Mouse (Mus musculus): ENCODE results near the gene Mettl27. TPM values are rescaled to one million over a fixed set of nuclear protein-coding genes. Genes with fewer than 3 reads are reported as not detected.
"Not testable (repeated sequence)": the region's sequence is repeated elsewhere in the genome, so short reads cannot be mapped to it uniquely, and the experiment has no call there.

Mettl27 gene
- polyA plus RNA-seq, 1 experiment from 2014 or later, result 26.1 TPM

DNA sequence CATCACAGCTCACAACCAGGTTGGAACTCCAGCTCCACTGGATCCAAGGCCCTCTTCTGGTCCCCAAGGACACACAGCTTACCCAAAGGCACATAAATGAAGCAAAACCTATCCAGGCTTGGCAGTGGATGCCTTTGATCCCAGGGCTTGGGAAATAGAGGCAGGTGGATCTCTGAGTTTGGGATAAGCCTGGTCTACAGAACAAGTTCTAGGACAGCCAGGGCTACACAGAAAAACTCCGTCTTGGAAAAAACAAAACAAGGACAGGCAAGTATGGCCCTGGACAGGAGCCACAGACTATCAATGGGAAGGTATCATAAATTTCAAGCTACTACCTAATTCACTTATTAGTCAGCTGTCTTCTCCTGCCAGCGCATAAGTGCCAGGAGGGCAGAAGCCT, 29.4 kb downstream of the Mettl27 start:
- ATAC-seq (replicated peaks; ENCODE audit: low FRiP score), result no peak
- H3K4me1 ChIP-seq, result peaks cover 21% of the 10 kb centered on the region
- WGBS, result 93% methylated on average over 2 of the region's 2 CpGs

DNA sequence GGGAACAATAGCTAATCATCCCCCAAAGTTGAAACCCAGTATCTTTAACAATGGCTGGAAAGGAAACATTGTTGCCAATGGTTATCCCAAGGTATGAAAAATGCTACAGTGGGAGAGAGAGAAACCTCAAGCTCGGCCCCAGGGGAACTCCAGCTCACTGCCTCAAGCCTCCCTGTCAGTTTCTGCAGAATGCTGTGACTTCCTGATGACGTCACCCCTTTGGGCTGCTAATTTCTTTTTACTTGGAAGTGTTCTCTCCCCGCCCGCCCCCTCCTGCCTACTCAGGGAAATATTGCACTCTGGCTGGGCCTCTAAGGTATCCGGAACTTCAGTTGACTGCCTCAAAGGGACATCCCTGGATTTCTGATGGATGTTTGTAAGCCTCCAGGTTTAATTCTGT, 31.4 kb downstream of the Mettl27 start:
- no peak for ATAC-seq (replicated peaks; ENCODE audit: low FRiP score)
- Histone ChIP-seq H3K27ac (no peak overlapping the region), H3K4me3 (replicated peaks) (no peak overlapping the region), H3K4me1 (peaks cover 33% of the 10 kb centered on the region), H3K36me3 (no peaks in the 10 kb centered on the region), H3K9ac (no peak overlapping the region), H3K9me3 (replicated peaks) (no peaks in the 10 kb centered on the region), H3K27me3 (0 out of 2 replicates have a peak, but pooled peaks cover 6% of the 10 kb centered on the region), H3K4me2 (no peak overlapping the region)
- 17% methylated on average over 5 of the region's 5 CpGs for WGBS

More for the DNA sequence above, 29.4 kb downstream of the Mettl27 start:
- Histone ChIP-seq H3K4me3 (replicated peaks) (no peak overlapping the region), H3K27me3 (no peaks in the 10 kb centered on the region), H3K36me3 (no peaks in the 10 kb centered on the region), H3K4me2 (no peak overlapping the region), H3K9ac (no peak overlapping the region), H3K9me3 (replicated peaks) (no peaks in the 10 kb centered on the region), H3K27ac (0 out of 2 replicates have a peak overlapping the region, but pooled peaks have one; percentile 3)

DNA sequence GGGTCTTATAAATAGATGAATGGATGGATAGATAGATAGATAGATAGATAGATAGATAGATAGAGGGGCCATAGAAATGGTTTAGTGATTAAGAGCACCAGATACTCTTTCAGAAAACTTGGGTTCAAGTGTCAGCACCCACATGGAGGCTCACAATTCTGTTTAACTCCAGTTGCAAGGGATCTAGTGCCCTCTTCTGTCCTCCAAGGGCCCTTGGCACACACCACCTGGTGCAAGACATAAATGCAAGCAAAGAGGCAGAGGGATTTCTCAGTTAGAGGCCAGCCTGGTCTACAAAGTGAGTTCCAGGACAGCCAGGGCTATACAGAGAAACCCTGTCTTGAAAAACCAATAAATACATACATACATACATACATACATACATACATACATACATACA, 32.5 kb downstream of the Mettl27 start:
- not testable (repeated sequence) for H3K9me3 ChIP-seq (replicated peaks); H3K4me2 ChIP-seq; H3K27ac ChIP-seq; ATAC-seq (replicated peaks; ENCODE audit: low FRiP score); H3K4me3 ChIP-seq (replicated peaks); H3K36me3 ChIP-seq; H3K9ac ChIP-seq; H3K27me3 ChIP-seq
- peaks cover 33% of the 10 kb centered on the region for H3K4me1 ChIP-seq

DNA sequence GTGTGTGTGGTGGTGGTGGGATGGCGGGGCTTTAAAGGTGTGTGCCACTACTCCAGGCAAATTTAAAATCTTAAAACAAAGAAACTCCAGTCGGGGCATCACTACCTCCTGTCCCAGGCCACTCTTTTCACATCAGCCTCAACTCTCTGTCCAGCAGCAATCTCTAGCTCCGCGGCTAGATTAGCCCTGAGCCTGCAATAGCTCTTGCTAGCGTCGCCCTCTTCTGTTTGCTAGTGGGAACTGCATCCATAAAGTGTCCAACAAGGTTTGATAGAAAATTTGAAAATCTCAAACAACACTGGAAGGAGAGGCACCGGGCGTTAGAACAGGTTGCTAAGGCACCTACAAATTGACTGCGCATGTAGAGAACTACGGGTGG, 33.3 kb downstream of the Mettl27 start:
- Histone ChIP-seq H3K9ac (no peak overlapping the region), H3K4me3 (replicated peaks) (peak overlapping the region; percentile 34), H3K27ac (peak overlapping the region; percentile 69), H3K4me2 (peak overlapping the region; percentile 62), H3K9me3 (replicated peaks) (no peaks in the 10 kb centered on the region), H3K36me3 (no peaks in the 10 kb centered on the region), H3K4me1 (peaks cover 33% of the 10 kb centered on the region), H3K27me3 (0 out of 2 replicates have a peak, but pooled peaks cover 6% of the 10 kb centered on the region)
- WGBS, result 5% methylated on average over 10 of the region's 10 CpGs
- no peak for ATAC-seq (replicated peaks; ENCODE audit: low FRiP score)

DNA sequence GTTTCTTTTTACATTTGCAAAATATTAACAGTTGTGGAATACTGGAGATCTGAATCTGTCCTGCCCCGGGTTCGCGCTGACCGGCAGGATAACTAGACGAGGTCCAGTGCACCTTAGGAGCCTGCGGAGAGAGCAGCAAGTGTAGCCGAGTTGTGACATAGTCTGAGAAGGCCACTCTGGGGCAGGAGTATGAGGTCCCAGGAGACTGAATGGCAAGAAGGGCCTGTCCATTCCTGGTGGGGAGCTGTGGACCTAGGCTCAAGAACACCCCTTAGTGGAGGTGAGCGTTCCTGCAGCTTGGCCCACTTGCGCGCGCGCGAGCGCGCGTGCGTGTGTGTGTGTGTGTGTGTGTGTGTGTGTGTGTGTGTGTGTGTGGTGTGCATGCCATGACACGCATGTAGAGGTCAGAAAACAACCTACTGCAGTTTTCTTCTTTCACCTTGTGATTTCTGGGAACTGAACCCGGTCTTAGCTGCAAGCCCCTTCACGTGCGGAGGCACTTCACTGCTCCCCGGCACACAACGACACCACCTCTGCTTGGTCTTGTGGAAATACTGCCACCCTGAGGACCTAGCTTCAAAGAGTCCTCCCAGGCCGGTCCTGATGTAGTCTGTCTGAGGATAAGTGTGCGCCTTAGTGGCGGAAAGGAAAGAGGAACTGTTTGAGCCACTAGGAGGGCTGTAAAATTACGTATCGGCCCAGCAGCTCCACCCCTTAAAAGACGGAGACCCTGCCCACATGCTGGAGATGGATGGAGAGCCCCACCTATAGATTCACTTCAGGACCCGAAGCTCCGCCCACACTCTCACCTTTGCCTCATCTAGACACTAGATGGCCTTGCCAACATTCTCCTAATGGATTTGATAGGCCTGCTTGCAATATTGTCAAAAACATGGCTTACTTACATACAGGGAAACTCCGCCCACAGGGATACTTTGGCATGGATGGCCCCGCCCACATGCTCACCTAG, 34.0 kb downstream of the Mettl27 start:
- H3K4me2 ChIP-seq, result peak overlapping the region; percentile 62
- WGBS, result 5% methylated on average over 33 of the region's 33 CpGs

DNA sequence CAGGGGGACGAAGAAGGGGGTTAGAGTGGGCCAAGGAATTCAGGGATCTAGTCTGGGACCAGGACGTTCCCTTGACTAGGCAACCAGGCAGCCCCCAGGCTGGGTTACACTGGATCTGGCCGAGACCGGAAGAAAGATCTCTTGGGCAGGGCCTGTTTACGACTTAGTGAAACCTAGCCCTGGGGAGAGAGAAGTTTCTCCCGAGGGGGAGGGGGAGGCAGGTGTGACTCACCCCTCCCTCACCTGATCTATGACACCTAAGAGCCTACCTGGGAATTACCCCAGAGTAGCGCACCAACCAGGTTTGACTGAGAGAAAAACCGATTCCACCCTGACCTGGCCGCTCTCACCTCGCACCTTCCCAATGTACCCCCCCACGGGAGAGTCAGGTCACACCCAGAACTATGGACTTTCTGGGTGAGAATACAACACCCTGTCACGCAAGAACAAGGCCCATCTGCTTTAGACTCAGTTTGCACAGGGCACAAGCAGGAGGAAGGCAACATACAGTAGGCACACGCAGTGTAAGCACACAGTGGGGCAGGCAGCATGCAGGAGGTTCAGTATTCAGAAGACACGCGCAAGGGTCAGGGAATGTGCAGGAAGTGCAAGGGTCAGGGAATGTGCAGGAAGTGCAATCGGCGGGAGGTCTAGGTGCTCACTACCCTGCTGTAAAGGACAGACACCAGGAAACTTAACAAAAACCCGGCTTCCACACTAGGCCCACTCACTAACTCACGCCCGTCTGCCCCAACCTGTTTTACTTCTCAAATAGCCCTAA, 35.2 kb downstream of the Mettl27 start:
- no peaks in the 10 kb centered on the region for H3K36me3 ChIP-seq

More for the DNA sequence above, 34.0 kb downstream of the Mettl27 start:
- Histone ChIP-seq H3K36me3 (no peaks in the 10 kb centered on the region), H3K4me3 (replicated peaks) (peak overlapping the region; percentile 34), H3K9me3 (replicated peaks) (no peaks in the 10 kb centered on the region), H3K9ac (peak overlapping the region; percentile 12; the same call in 1 of the 2 replicates), H3K27ac (peak overlapping the region; percentile 75), H3K27me3 (0 out of 2 replicates have a peak, but pooled peaks cover 6% of the 10 kb centered on the region), H3K4me1 (peaks cover 26% of the 10 kb centered on the region)
- peak; percentile 73 for ATAC-seq (replicated peaks; ENCODE audit: low FRiP score)

DNA sequence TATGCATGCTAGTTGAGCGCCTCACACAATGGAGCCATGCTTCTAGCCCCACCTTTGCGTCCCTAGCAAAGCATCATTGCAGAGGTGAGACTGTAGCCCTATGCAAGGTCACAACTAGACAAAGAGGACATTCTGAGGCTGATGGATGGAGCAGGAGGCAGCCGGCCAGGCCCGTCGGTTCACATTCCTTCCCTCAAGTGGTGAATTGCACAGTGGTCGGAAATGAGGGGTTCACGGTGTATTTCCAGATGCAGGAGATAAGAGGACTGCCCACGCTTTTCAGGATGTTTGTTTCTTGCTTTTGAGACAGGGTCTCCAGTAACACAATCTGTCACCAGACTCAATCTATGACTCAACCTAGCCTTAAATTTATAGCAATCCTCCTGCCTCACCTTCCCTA, 38.5 kb downstream of the Mettl27 start:
- Histone ChIP-seq H3K27me3 (0 out of 2 replicates have a peak, but pooled peaks cover 6% of the 10 kb centered on the region), H3K4me1 (peaks cover 20% of the 10 kb centered on the region), H3K9me3 (replicated peaks) (no peaks in the 10 kb centered on the region), H3K27ac (no peak overlapping the region), H3K36me3 (no peaks in the 10 kb centered on the region), H3K4me2 (no peak overlapping the region), H3K9ac (no peak overlapping the region), H3K4me3 (replicated peaks) (no peak overlapping the region)
- 62% methylated on average over 8 of the region's 8 CpGs for WGBS
- ATAC-seq (replicated peaks; ENCODE audit: low FRiP score), result no peak

More for the DNA sequence above, 35.2 kb downstream of the Mettl27 start:
- H3K9me3 ChIP-seq (replicated peaks), result no peaks in the 10 kb centered on the region
- peaks cover 22% of the 10 kb centered on the region for H3K4me1 ChIP-seq
- 58% methylated on average over 20 of the region's 20 CpGs for WGBS
- H3K9ac ChIP-seq, result no peak overlapping the region
- H3K27me3 ChIP-seq, result 0 out of 2 replicates have a peak, but pooled peaks cover 6% of the 10 kb centered on the region
- H3K27ac ChIP-seq, result peak overlapping the region; percentile 75
- no peak overlapping the region for H3K4me3 ChIP-seq (replicated peaks)
- no peak overlapping the region for H3K4me2 ChIP-seq
- ATAC-seq (replicated peaks; ENCODE audit: low FRiP score), result 0 out of 2 replicates have a peak, but pooled peaks have one; percentile 34

DNA sequence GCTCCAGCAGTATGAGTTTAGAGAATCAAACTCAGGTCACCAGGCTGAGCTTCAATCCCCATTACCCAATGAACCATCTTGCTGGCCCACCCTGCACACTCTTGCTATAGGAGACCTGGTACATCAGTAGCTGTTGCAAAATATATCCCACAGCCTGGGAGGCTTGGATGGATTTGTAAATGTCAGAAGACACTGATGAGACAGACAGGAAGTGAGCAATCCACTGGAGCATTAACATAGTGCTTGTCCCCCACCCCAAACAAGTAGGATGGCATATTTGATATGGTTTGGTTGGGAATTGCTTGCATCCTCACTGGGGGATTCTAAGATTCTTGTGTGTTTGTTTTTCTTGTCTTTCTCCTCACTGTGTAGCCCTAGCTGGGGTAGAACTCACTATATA, 40.9 kb downstream of the Mettl27 start:
- H3K27ac ChIP-seq, result no peak overlapping the region
- no peaks in the 10 kb centered on the region for H3K9me3 ChIP-seq (replicated peaks)
- no peak overlapping the region for H3K4me2 ChIP-seq
- no peak overlapping the region for H3K4me3 ChIP-seq (replicated peaks)
- H3K36me3 ChIP-seq, result no peaks in the 10 kb centered on the region
- H3K27me3 ChIP-seq, result no peaks in the 10 kb centered on the region
- no peaks in the 10 kb centered on the region; the same call in 1 of the 2 replicates for H3K4me1 ChIP-seq
- no peak overlapping the region for H3K9ac ChIP-seq
- no peak for ATAC-seq (replicated peaks; ENCODE audit: low FRiP score)

GRCm38 (mm10) chr5:134973526-134973925, 41.4 kb downstream of the Mettl27 start:
- 84% methylated on average over 7 of the region's 7 CpGs for WGBS
- no peaks in the 10 kb centered on the region for H3K4me1 ChIP-seq
- H3K27ac ChIP-seq, result peak overlapping the region; percentile 64; the same call in 1 of the 2 replicates
- ATAC-seq (replicated peaks; ENCODE audit: low FRiP score), result no peak
- H3K36me3 ChIP-seq, result no peaks in the 10 kb centered on the region
- H3K9ac ChIP-seq, result no peak overlapping the region
- H3K27me3 ChIP-seq, result no peaks in the 10 kb centered on the region
- no peaks in the 10 kb centered on the region for H3K9me3 ChIP-seq (replicated peaks)
- H3K4me2 ChIP-seq, result no peak overlapping the region
- H3K4me3 ChIP-seq (replicated peaks), result no peak overlapping the region

GRCm38 (mm10) chr5:134974294-134974693, 42.1 kb downstream of the Mettl27 start:
- Histone ChIP-seq H3K27me3 (no peaks in the 10 kb centered on the region), H3K27ac (peak overlapping the region; percentile 64), H3K36me3 (no peaks in the 10 kb centered on the region), H3K9ac (no peak overlapping the region), H3K9me3 (replicated peaks) (no peaks in the 10 kb centered on the region), H3K4me2 (no peak overlapping the region), H3K4me3 (replicated peaks) (no peak overlapping the region), H3K4me1 (no peaks in the 10 kb centered on the region)
- 57% methylated on average over 7 of the region's 7 CpGs for WGBS
- 0 out of 2 replicates have a peak, but pooled peaks have one; percentile 25 for ATAC-seq (replicated peaks; ENCODE audit: low FRiP score)

DNA sequence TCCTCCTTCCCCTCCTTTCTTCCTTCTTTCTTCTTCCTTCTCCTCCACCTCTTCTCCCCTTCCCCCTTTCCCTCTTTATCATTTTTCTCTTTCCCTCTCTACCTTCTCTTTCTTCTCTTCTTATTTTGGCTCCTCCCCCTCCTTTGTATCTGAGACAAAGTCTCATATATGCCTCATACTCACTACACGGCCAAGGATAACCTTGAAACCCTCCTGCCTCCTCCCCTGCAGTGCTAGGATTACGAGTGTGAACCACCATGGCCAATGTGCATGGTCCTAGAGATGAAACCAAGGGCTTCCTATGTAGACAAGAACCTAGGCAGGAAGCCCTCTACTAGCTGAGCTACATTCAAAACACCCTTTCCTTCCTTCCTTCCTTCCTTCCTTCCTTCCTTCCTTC, 42.8 kb downstream of the Mettl27 start:
- H3K36me3 ChIP-seq, result no peaks in the 10 kb centered on the region
- no peak overlapping the region for H3K9ac ChIP-seq
- no peaks in the 10 kb centered on the region for H3K4me1 ChIP-seq
- no peak overlapping the region for H3K4me2 ChIP-seq
- no peak for ATAC-seq (replicated peaks; ENCODE audit: low FRiP score)
- H3K9me3 ChIP-seq (replicated peaks), result no peaks in the 10 kb centered on the region
- no peak overlapping the region for H3K4me3 ChIP-seq (replicated peaks)
- no peak overlapping the region for H3K27ac ChIP-seq
- no peaks in the 10 kb centered on the region for H3K27me3 ChIP-seq
- 60% methylated on average over 2 of the region's 2 CpGs for WGBS

GRCm38 (mm10) chr5:134976164-134976563, 44.0 kb downstream of the Mettl27 start:
- ATAC-seq (replicated peaks; ENCODE audit: low FRiP score), result no peak

More at GRCm38 (mm10) chr5:134976164-134976563, 44.0 kb downstream of the Mettl27 start:
- Histone ChIP-seq H3K4me1 (no peaks in the 10 kb centered on the region), H3K27ac (no peak overlapping the region), H3K4me2 (no peak overlapping the region), H3K9ac (no peak overlapping the region), H3K4me3 (replicated peaks) (no peak overlapping the region), H3K36me3 (no peaks in the 10 kb centered on the region), H3K9me3 (replicated peaks) (no peaks in the 10 kb centered on the region), H3K27me3 (no peaks in the 10 kb centered on the region)
- 88% methylated on average over 2 of the region's 2 CpGs for WGBS

All from kidney, embryonic 15.5 days (tissue).